Mouse (Mus musculus) lung, adult 2 months (tissue): ENCODE measurements around the gene Shank3.

Experiments
- CTCF ChIP-seq: fragments of 200-500 bp; IDR thresholded peaks from 2 replicates; pipeline ENCODE4 v1.5.1; 2011; ENCODE audit warnings: mild to moderate bottlenecking, low read length, control low read depth; ENCODE audit not compliant: insufficient read depth
- POLR2A ChIP-seq: fragments of 200-500 bp; IDR thresholded peaks from 2 replicates; pipeline ENCODE4 v1.6.1; 2011; ENCODE audit warnings: low read depth, mild to moderate bottlenecking, control low read depth, low read length, borderline replicate concordance; ENCODE audit errors: extremely low read depth

- TF ChIP-seq POLR2A (no peak), CTCF (no peak)
These were observed 49.4 kb downstream of the Shank3 start for GRCm38 (mm10) chr15:89548837-89549236.
